In genomic region chr8:123071176-123071575, GRCm38 (mm10) we compare ENCODE assay signal across 12 mouse cellular contexts. TPM values are rescaled to one million over a fixed set of nuclear protein-coding genes. Genes with fewer than 3 reads are reported as not detected.
DNase-seq lines count a peak whose midpoint lies in the region; TF ChIP-seq lines count a peak whose summit lies in the region.
"Had no signal": no experiment of that assay in that cellular context is flagged by ENCODE, and none has a peak within 500 bp of the region (broad histone marks: within the 10 kb centered on the region; RNA-seq: fewer than 3 reads in every experiment).

No protein-coding gene starts in this region.

- DNase-seq in adrenal gland, postnatal 10 days, result peak; percentile 72
- DNase-seq in adrenal gland, adult 2 months, result no peak
- DNase-seq in kidney, adult 2 months, result peak; percentile 23
- no peak for DNase-seq in kidney, postnatal 25 days
- peak; percentile 58 for DNase-seq in testis, postnatal 10 days (ENCODE audit: low spot score)
- DNase-seq in testis, postnatal 14 days (ENCODE audit: low spot score), result no peak
- no peak for DNase-seq in limb, embryonic 10.5 days (ENCODE audit: low spot score)
- no peak for DNase-seq in layer of hippocampus, adult 8-10 months (ENCODE audit: low spot score in 2 of 2)

- H3K9me3 ChIP-seq in limb, embryonic 10.5 days (replicated peaks), result no peaks in the 10 kb centered on the region
- H3K9me3 ChIP-seq: lung, embryonic 15.5 days had no signal

- no peak for TF ChIP-seq POLR2A in kidney, adult 2 months (IDR thresholded peaks at IDR 0.05; ENCODE audit: low read depth, low read length)

- WGBS in kidney, adult 2 months, result 54% methylated on average over 4 of the region's 4 CpGs
- WGBS in limb, embryonic 10.5 days, result 94% methylated on average over 4 of the region's 4 CpGs

- H3K27me3 ChIP-seq in kidney, adult 2 months (replicated peaks; ENCODE audit: control insufficient read depth, insufficient read depth, low read length), result no peaks in the 10 kb centered on the region
- H3K27me3 ChIP-seq in limb, embryonic 10.5 days (ENCODE audit: low read depth, poor library complexity, severe bottlenecking), result no peaks in the 10 kb centered on the region
- H3K27me3 ChIP-seq: lung, embryonic 15.5 days had no signal

- H3K4me3 ChIP-seq in kidney, adult 2 months (ENCODE audit: insufficient read depth, low read depth, low read length), result no peak overlapping the region
- H3K4me3 ChIP-seq in limb, embryonic 10.5 days, result no peak overlapping the region
- H3K4me3 ChIP-seq: erythroblast, embryonic 14.5 days; lung, embryonic 15.5 days; myocyte had no signal

- no peak for TF ChIP-seq CTCF in kidney, adult 2 months (conservative IDR thresholded peaks at IDR 0.05; ENCODE audit: insufficient read depth, insufficient read length, low read depth, low read length)

- no peaks in the 10 kb centered on the region; the same call in 1 of the 2 replicates for H3K36me3 ChIP-seq in kidney, adult 2 months (ENCODE audit: control insufficient read depth, insufficient read depth, low read length)
- peaks cover 87% of the 10 kb centered on the region for H3K36me3 ChIP-seq in limb, embryonic 10.5 days

- H3K4me1 ChIP-seq in kidney, adult 2 months (ENCODE audit: control insufficient read depth, insufficient read depth, low read length), result peaks cover 7% of the 10 kb centered on the region; the same call in 1 of the 2 replicates
- H3K4me1 ChIP-seq in limb, embryonic 10.5 days, result peaks cover 12% of the 10 kb centered on the region

- no peak overlapping the region for H3K27ac ChIP-seq in kidney, adult 2 months (ENCODE audit: insufficient read depth, low read depth, low read length)
- no peak overlapping the region for H3K27ac ChIP-seq in limb, embryonic 10.5 days
- H3K27ac ChIP-seq: lung, embryonic 15.5 days had no signal

RNA-seq across cellular contexts. Expression of gene Spg7, which starts 8.4 kb away (rescaled TPM):
- total RNA-seq in adrenal gland, postnatal 10 days (2021), result 10 to 100 TPM; 64.9 to 82.8 TPM
- 10 to 100 TPM; 78.4 to 80.1 TPM for total RNA-seq in adrenal gland, adult 2 months (2021)
- 246 and 255 TPM in 2 replicates for polyA plus RNA-seq in adrenal gland, adult 2 months (2012; rRNA removed)
- polyA plus RNA-seq in kidney, adult 2 months (2012; rRNA removed), result 137 and 150 TPM in 2 replicates
- polyA plus RNA-seq in limb, embryonic 10.5 days (2016; fragmentation: Nextera tagmentation; extraction: Ambion mirVana), result 57.8 and 60.5 TPM in 2 replicates
- 10 to 100 TPM; 51.8 to 64.2 (median 60.9) TPM for total RNA-seq in layer of hippocampus, adult 8-10 months (2022)

RNA-seq across cellular contexts. Expression of gene Ankrd11, which starts 29.1 kb away (rescaled TPM):
- total RNA-seq in adrenal gland, postnatal 10 days (2021), result 100 to 1,000 TPM in 1 of 2 experiments, 10 to 100 TPM in 1; 73.9 to 103 TPM
- total RNA-seq in adrenal gland, adult 2 months (2021), result 10 to 100 TPM; 65.4 to 86.9 TPM
- polyA plus RNA-seq in adrenal gland, adult 2 months (2012; rRNA removed), result 54.8 and 88.0 TPM in 2 replicates
- 32.7 and 36.1 TPM in 2 replicates for polyA plus RNA-seq in kidney, adult 2 months (2012; rRNA removed)
- 54.8 and 63.9 TPM in 2 replicates for polyA plus RNA-seq in limb, embryonic 10.5 days (2016; fragmentation: Nextera tagmentation; extraction: Ambion mirVana)
- 100 to 1,000 TPM; 149 to 174 (median 162) TPM for total RNA-seq in layer of hippocampus, adult 8-10 months (2022)

RNA-seq across cellular contexts. Expression of gene Rpl13, which starts 31.0 kb away (rescaled TPM):
- total RNA-seq in adrenal gland, postnatal 10 days (2021), result 100 to 1,000 TPM; 682 to 692 TPM
- 100 to 1,000 TPM; 419 to 701 TPM for total RNA-seq in adrenal gland, adult 2 months (2021)
- 2,347 and 2,800 TPM in 2 replicates for polyA plus RNA-seq in adrenal gland, adult 2 months (2012; rRNA removed)
- 960 and 1,412 TPM in 2 replicates for polyA plus RNA-seq in kidney, adult 2 months (2012; rRNA removed)
- 1,397 and 1,583 TPM in 2 replicates for polyA plus RNA-seq in limb, embryonic 10.5 days (2016; fragmentation: Nextera tagmentation; extraction: Ambion mirVana)
- total RNA-seq in layer of hippocampus, adult 8-10 months (2022), result 100 to 1,000 TPM; 359 to 512 (median 443) TPM

RNA-seq across cellular contexts. Expression of gene Cpne7, which starts 46.0 kb away (rescaled TPM):
- total RNA-seq in adrenal gland, postnatal 10 days (2021), result 1 to 10 TPM; 4.9 to 5.1 TPM
- 1 to 10 TPM; 3.8 to 5.7 TPM for total RNA-seq in adrenal gland, adult 2 months (2021)
- 5.1 and 6.1 TPM in 2 replicates for polyA plus RNA-seq in adrenal gland, adult 2 months (2012; rRNA removed)
- polyA plus RNA-seq in kidney, adult 2 months (2012; rRNA removed), result 2.5 and 3.4 TPM in 2 replicates
- 1.2 TPM in 2 replicates for polyA plus RNA-seq in limb, embryonic 10.5 days (2016; fragmentation: Nextera tagmentation; extraction: Ambion mirVana)
- total RNA-seq in layer of hippocampus, adult 8-10 months (2022), result 100 to 1,000 TPM; 277 to 341 (median 303) TPM
- total RNA-seq: granulocyte monocyte progenitor cell, adult 5-6 weeks had no signal

Comparison
In these comparisons a context has a peak if more than half of its experiments do, and no peak if none do; other contexts are left out.
1. DNase-seq: peak in adrenal gland, postnatal 10 days (single experiment), kidney, adult 2 months (single experiment) and testis, postnatal 10 days (single experiment); none in adrenal gland, adult 2 months (single experiment), kidney, postnatal 25 days (0 of 2), testis, postnatal 14 days (single experiment), limb, embryonic 10.5 days (single experiment) and layer of hippocampus, adult 8-10 months (0 of 2).